Mouse (Mus musculus) left cerebral cortex, adult 9 months (tissue): Measurements from ENCODE around the gene Pik3cd.
"Not testable (repeated sequence)": the region's sequence is repeated elsewhere in the genome, so short reads cannot be mapped to it uniquely, and the experiment has no call there.

ENCODE experiments used
- DNase-seq, 2 experiments: peaks; one replicate each; pipeline ENCODE4 v3.0.0; 2022; ENCODE audit warnings: low spot score in 2 of 2

Pik3cd gene

DNA sequence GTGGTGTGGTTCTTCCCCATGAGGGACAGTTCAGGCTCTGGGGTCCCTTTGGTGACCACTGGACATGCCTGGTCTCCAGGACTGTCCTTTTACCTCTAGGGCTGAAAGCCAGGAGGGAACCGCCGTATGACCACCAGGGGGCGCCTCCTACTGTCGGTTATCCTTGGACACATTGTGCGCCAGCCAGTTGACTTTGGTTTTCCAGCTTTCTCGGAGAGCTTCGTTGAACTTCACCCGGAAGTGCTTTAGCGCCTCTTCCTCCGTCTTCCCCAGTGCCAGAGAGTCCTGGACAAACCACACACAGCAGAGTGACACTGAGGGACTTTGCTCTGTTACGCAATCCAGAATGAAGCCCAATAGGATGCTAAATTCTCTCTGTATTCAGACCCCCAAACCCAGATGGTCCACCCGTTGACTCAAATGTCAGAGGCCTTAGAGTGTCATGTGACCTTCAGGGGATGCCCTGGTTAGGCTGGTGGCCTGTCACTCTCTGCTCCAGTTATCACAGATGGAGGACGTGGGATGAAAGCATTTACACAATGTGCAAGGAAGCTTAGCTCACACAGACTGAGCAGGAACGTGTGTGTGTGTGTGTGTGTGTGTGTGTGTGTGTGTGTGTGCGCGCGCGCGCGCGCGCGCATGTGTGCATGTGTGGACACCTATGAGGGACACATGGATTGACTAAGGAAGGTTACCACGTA lies 51.7 kb downstream of the Pik3cd start:
- peak in 1 of 2 experiments; percentile 77 for DNase-seq

DNA sequence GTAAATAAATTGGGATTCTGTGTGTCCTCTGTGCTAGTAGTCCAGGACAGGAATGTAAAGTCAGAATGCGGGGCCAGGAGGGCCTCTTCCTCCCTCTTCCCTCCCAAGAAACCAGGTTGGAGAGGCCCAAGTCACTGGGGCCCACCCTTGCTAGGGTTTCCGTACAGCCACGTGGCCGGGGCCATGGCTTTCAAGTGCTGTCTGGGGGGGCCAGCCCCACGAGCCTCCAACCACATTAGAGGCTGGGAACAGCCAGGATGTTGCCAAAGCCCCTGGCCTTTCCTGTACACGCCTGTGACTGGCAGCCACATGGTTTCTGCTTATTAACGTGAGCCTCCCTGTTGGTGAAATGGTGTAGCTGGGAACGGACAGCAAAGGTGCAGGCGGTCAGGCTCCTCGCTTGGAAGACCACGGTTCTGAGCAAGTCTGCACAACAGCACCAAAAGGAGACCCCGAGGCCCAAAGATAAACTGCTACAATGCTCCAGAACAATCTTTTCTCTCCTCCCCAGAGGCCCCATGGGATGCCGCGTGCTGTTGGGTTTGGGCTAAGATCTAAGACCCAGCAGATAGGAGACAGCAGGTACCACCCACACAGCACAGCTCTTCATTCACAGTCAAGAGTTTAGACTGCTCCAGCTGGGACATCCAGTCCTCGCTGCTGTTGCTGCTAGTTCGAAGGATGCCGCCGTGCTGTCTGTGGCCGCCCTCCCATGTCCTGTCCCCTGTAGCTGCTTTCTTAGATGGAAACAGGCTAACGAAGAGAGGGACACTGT lies 54.2 kb downstream of the Pik3cd start:
- peak in 1 of 2 experiments; percentile 59 for DNase-seq

DNA sequence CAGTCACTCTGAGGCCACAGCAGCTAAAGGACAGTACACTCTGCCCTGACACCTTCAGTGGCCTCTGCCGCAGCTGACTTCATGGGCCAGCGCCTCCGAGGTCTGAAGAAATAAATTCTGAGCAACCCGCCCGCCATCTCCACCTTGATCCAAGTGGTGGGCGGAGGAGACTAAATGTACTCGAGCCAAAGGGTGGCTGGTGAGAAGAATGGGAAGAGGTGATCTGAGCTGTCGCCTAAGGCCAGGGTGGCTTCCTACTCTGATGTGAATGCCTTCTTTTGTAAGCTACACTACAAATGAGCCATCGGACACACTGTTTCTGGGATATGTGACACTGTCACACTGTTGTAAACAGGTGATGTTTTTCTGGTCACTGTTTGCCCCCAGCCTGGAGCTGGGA lies 56.6 kb downstream of the Pik3cd start:
- DNase-seq = no peak

DNA sequence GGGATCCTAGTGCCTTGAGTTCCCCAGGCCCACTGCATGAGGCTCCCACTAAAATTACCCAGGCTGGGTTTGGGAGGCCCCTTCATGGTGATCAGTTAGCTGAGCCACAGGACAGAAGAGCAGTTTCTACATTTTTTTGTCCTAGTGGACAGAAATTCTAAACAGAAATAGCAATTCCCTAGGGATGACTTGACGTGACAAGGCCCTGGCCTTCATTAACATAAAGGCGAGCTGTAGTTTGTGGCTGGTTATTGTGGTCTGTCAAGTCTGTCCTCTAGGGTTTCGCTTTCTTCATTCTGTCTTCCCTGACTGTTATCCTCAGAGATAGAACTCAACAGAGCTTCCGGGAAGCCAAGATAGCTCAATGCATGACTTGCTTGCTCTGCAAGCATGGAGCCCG lies 60.4 kb downstream of the Pik3cd start:
- DNase-seq = no peak

DNA sequence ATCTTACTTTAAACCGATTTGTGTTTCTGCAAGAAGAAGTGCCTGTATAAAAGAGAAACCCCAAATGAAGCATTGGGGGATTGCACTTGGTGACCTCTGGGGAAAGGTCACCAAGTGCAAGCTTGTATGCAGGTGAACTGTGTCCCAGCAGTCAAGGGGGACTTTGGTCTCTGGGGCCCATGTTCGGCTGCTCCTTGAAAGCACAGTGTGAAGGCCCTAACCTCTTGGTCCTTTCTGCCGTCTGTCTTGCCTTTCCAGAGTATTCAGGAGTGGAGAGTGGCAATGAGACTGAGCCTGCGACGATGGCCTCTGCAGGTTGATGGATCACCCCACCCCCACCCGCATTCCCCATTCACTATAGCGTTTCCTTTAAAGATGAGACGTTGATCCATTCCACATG lies 61.0 kb downstream of the Pik3cd start:
- no peak for DNase-seq

DNA sequence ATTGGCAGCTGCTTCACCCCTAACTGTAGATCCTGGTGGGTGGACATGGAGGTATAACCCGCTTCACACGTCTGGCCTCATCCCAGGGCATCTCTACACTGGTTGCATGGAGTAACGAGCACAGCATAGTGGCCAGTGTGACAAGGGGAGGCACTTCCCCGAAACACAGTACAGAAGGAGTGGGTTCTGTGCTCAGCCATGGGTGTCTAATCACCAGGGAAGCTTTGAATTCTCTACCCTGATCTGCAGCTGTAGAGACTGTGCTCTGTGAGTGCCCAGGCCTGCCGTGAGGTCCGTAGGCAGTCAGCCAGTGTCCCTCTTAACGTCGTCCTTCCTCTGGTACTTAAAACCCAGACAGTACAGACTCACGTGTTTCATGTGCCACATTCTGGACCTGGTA lies 61.5 kb downstream of the Pik3cd start:
- no peak for DNase-seq

DNA sequence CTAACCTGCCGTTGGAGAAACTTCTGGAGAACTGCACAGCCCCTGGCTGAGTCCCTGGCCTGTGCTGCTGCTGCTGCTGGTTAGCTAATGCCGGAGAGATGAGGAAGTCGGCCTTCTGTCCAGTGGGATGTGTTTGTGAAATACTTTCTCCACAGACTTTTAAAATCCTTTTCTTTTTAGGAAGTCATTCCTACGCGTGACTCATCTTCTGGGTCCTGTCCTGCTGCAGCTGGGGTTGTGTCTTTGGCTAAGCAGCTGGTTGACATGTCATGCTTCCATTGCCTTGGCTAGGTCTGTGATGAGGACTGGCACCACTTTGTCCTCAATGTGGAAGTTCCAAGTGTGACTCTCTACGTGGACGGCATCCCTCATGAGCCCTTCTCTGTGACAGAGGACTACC lies 64.4 kb downstream of the Pik3cd start:
- DNase-seq = no peak

DNA sequence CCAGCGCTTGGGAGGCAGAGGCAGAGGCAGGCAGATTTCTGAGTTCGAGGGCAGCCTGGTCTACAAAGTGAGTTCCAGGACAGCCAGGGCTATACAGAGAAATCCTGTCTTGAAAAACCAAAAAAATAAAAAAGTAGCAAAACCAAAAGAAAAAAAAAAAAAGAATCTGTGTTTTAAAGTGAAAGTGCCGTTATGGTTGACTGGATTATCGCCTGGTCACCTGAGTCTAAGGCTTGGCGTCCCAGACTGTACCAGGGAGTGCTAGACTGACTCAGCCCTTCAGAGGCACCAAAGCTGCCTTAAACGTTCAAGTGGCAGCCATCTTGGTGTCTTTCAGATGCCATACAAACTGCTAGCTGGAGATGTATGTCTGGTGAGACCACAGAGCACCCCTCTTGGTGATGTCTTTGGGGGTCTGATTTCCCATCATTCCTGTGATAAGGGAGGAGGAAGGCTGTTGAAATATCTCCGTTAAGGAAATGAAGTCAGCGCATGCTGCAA lies 66.4 kb downstream of the Pik3cd start:
- no peak for DNase-seq

DNA sequence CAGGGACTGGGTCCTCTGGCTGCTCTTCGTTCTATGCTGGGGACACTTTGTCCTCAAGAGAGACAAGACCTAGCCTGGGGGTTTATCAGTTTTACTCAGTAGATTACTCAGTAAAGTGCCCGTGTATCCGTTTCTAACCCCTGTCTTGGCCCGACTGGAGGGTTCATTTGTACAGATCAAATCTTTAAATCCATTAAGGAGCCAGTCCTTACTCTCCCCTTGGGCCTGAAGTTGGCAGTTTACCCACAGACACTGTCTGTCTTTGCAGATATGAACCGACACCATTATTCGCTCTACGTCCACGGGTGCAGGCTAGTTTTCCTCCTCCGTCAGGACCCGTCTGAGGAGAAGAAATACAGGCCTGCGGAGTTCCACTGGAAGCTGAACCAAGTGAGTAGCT lies 67.4 kb downstream of the Pik3cd start:
- no peak for DNase-seq

DNA sequence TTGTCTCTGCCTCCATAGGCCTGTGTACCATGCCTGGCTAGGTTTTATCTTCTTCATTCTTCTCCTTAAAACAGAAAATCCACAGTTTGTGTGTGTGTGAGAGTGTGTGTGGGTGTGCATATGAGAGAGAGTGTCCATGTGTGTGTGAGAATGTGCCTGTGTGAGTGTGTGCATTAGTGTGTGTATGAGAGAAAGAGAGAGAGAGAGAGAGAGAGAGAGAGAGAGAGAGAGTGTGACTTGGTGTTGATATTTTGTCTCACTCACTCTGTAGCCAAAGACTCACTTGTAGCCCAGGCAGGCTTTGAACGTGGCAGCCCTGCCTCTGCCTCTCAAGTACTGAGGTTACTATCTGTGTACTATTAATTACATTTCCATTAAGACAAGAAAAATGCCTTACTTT lies 68.2 kb downstream of the Pik3cd start:
- no peak for DNase-seq

DNA sequence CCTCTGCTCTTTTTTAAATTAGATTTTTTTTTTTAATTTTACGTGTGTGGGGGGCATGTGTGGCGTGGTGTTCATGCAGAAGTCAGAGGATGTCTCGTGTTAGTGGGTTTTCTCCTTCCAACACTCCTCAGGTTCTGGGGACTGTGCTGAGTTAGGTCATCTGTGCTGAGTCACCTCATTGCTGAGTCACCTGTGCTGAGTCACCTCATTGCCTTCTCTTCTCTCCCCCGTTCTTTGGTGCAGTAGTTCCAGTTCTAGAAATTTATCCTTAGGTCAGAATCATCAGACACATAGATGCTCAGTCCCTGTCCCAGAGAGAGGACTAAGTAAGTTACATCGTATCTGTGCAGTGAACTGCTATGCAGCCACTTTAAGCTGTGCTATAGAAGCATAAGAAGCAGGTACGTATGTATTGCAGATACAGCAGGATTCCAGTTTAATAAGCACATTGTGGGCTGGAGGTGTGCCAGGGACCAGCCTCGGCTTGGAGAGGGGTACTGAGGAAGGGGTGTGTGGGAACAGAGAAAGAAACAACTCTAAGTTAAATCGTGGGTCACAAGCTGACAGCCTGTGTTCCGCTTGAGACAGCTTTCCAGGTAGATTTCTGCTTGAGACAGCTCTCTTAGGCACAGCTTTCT lies 69.6 kb downstream of the Pik3cd start:
- DNase-seq = no peak

DNA sequence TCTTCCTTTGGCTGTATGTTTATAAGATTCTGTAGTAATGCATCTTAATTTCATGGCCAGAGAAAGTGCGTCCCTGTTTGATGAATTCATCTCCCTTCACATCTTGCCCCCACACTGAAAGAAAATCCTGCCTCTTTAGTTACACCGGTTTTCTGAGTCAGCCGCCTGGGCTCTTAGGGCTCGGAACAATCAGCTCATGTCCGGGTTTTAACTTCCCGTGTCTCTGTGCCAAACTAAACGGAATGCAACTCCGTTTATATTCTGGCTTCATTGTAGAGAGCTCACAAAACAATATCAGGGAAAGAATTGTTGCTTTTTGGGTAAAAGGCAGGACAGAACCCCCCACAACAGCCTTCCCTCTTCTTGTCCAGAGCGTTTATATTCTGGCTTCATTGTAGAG lies 73.6 kb downstream of the Pik3cd start:
- DNase-seq = no peak

DNA sequence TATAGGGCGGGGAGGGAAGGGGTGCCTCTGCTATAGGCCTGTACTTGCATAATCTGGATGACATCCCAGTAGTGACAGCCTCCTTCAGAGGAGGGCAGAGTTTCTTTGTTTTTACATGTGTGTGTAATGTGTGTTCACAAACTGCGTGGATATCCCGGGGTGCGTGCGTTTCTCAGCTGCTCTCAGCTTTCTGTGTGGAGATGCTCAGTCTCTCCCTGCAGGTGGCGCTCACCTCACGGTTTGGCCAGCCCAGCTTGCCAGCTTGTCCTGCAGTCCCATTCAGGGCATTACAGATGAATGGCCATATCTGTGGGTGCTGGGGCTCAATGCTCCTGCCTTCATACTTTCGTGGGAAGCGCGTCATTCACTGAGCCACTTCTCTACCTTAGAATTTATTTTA lies 74.0 kb downstream of the Pik3cd start:
- DNase-seq = peak in 1 of 2 experiments; percentile 56

DNA sequence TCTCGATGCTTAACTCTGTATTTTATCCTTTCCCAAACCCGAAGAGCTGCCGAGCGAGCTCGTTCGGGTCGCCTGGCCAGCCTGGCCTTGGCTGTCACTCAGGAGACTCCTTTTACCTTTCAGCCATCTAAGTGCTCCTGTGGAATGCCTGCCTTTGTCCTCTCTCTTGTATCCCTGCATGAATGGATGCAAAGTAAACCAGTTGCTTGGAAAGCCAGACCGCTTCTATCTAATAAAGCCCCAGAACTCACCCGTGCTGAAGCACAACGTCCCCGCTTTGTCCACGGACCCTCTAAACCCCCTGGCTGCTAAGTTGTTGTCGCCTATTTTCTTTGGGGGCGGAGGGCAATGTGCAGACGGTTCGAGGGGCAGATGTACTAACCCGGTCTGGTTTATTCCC lies 75.6 kb downstream of the Pik3cd start:
- no peak for DNase-seq

DNA sequence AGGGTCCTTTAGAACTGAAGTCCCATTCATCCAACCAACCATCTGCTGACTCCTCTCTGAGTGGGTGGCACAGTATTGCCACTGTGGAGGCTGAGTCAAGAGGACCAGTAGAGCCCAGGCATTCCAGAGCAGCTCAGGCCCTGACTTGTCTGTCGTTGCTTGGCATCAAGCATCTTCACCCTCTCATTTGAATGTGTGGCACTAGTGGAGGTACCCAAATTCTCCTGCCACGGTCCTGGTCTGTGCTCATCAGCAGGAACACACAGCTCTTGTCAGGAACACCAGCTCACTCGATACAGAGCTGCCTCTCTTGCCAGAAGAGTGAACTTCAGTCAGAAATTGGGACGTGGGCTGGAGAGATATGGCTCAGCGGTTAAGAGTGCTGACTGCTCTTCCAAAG lies 78.7 kb downstream of the Pik3cd start:
- DNase-seq = no peak

DNA sequence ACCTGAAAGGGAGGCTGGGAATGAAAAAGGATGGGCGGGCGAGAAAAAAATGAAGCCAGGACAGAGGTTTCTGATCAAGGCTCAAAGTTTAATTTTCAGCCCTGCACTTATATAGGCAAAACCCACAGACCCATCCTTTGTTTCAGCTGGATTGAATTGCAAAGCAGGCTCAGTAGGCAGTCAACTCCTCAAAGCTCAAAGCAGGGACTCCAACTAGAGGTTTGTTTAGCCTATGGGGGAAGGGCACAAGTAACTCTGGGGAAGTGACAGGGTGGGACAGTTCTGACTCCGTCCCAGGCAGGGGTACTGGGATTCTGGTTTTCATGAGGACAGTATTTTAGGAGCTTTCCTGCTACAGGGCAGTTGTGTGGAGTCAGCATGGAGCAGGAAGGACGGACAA lies 81.1 kb downstream of the Pik3cd start:
- DNase-seq = no peak

DNA sequence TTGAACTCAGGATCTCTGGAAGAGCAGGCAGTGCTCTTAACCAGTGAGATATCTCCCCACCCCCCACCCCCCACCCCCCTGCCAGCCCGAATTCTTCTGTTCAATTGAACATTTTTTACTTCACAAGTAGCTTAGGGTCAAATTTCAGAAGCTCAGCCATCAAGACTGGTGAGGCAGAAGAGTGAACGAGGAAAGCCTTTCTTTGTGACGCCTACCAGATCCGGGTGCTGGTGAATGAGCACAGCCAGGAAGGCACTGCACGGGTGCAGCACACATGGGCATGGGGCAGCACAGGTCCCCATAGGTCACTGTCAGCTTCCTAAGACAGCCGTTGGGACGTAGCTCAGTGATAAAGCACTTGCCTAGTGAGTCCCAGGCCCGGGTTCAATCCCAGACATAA lies 82.4 kb downstream of the Pik3cd start:
- DNase-seq = no peak

DNA sequence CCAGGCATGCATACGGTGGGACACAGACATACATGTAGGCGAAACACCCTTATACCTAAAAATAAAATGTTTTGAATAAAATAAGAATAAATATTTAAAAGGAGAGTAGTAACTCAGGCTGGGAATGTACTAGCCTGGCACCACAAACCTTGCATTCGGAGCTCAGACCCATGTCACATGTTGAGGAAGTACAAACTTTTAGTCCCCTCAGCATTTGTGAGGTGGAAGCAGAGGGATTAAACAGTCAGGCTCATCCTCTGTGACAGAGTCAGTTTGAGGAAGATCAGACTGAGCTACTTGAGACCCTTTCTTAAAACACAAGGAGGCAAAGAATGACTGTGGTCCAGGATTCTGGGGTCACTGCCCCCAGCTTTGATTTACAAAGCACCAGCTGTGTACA lies 85.4 kb downstream of the Pik3cd start:
- DNase-seq = not testable (repeated sequence)

DNA sequence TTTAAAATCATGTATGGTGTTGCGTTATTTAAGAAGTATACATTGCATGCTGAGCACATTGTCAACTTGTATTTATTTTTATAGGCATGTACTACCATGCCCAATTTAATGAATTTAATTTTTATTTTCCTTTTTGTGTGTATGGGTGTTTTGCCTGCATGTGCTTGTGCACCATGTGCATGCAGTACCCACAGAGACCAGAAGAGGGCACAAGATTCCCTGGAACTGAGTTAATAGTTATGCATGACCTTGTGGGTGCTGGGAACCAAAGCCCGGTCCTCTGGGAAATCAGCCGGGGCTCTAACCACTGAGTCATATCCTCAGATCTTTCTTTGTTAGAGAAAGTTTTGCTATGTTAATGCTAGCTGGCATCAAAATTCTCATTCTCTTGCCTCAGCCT lies 87.5 kb downstream of the Pik3cd start:
- no peak for DNase-seq

DNA sequence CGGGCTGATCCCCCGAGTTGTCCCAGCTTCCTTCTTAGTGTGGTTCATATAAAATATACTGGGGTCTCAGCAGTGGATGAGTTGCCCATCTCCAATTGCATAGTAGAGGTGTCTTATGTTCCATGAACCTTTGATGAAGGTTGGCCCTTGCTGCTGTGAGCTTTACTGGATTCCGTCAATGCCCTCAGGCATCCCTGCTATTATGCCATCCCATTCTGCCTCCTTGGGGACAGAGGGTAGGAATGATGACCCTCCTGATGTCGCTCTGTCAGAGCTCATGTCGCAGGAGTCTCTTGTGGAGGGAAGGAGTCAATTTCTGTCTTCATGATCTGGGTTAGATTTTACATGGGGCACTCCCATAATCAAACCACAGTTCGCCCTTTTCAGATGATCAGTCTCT lies 88.9 kb downstream of the Pik3cd start:
- not testable (repeated sequence) for DNase-seq

DNA sequence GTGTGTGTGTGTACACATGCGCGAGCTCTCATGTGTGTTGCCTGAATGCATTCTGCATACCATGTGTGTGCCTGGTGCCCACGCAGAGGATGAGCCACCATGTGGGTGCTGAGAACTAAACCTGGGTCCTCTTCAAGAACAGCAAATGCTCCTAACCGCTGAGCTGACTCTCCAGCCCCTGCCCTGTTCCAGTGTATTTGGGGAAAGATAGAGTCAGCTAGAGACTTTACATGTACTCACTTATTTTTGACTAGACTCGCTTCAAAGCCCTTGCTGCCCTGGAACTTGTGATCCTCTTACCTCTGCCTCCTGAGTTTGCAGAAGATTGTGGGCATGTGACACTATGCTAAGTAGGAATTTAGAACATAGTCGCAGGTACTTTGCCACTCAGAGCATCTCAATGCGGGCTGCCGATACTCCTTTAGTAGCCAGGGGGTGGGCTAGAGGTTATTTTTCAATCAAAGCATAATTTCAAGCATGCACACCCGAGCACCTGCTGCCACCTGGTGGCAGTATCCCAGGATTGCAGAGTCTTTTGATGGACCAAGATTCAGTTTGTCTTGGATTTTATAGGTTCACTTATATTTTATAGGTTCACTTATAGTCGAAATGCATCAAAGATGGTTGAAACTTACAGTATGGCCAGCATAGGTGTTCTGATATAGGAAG lies 90.9 kb downstream of the Pik3cd start:
- no peak for DNase-seq
